Mouse (Mus musculus) mouse trophoblast stem cell (cell line): ENCODE data around the gene Nr3c2.

ENCODE experiments used
- in situ Hi-C, 2 experiments: fragments of 300-500 bp; cut with MseI, MboI; formaldehyde crosslinking; loops; 2 replicates in 1 of 2; 3 replicates in 1 of 2; pipeline ENCODE4 v1.15.1; 2025

Nr3c2 gene

DNA sequence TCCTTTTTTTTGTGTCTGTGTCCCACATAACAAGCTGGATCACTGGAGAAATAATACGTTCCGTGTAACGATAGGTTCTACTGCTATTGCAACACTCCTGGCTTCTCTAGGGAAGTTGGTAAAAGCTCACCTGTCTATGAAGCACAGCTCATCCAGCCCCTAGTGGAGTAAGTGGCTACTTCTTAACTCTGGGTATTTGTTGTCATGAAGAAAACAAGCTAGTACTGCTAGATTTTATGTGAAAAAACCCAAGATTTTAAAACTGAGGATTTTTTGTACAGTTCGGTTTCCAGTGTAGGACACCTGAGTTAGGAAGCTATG is 271.2 kb downstream of the Nr3c2 start:
- in situ Hi-C loops, result no loop called here

DNA sequence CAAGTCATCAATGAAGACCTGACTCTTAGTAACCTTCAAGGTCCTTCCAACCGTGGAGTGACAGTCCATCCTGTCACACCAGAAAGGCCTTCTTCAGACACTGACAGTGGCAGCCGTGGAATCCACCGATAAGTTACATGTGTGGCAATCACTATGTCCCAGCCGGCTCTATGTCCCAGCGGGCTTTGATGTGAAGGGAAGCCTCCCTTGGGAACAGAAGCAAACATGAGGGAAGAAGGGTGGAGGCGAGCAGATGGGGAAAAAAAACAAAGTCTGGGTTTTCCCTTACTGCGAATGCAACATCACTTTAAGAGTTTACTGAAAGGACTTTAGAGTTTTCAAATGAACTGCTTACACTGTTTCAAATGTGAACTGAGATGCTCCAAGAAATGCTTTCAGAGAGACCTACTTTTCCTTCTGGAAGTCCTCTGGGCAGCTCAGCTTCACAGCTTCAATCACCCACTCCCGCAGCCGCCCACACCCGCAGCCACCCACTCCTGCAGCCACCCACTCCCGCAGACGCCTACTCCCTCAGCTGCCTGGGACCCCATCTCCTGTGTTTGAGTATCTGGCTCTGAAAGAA is 273.9 kb downstream of the Nr3c2 start:
- in situ Hi-C loops, result no loop called here

DNA sequence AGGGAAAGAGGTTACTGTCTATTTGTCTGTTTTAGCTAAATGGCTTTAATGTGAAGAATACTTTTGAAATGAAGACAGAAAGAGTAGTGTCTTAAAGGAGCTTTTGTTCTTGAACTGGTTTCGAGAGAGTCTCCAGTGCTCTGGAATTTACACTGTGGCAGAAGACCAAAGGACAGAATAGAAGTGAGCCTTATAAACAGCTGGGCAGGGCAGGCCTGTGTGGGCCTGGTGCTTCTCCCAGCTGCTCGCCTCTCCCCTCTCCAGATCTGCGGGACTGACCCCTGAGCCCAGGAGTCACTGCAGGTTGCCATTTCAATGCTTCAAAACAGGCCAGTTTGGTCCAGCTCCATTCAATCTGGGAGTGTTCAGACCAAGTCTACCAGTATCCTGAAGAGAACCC is 274.5 kb downstream of the Nr3c2 start:
- in situ Hi-C loops, result no loop called here

DNA sequence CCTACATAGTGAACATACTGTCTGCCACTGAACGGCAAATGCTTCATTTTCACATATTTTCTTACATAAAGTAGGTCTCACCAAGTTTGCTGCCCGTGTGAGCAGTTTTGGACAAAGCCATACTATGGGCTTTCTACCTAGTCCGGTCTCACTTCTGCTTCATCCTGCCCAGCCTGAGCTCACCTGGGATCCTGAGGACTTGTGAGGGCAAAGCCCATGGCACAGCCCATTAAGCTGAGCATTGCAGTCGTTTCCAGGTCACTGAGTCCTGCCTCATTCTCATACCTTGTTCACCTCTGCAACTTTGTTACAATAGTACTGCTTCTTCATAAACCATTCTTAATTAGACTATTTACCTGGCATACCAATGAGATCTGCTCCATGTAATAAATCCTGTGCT is 276.2 kb downstream of the Nr3c2 start:
- in situ Hi-C loops, result no loop called here

DNA sequence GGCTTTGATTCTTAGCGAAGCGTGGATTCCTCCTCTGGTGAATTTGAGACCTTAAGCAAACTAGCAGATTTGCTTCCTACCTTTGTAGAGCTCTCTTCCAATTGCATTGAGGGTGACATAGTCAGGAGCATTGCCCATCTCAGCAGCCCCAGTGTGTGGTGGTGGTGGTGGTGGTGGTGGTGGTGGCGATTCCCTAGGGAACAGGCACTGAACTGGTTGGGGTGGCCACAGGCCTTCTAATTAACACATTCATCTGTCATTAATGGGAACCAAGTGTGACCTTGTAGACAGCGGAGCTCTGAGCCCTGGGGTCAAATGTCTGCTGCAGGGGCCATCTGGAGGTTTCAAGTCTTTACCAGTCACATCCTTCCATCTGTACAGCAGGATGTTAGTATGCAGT is 277.1 kb downstream of the Nr3c2 start:
- in situ Hi-C loops, result no loop called here

DNA sequence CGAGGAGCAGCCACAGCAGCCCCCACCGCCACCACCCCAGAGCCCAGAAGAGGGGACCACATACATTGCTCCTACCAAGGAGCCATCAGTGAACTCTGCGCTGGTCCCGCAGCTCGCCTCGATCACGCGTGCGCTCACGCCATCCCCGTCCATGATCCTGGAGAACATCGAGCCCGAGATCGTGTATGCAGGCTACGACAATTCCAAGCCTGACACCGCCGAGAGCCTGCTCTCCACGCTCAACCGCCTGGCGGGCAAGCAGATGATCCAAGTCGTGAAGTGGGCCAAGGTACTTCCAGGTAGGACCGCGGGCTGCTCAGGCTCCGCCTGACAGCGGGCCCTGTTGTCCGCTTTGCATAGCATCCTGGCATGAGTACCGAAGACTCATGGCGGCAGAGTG is 286.6 kb downstream of the Nr3c2 start:
- in situ Hi-C loops, result no loop called here

DNA sequence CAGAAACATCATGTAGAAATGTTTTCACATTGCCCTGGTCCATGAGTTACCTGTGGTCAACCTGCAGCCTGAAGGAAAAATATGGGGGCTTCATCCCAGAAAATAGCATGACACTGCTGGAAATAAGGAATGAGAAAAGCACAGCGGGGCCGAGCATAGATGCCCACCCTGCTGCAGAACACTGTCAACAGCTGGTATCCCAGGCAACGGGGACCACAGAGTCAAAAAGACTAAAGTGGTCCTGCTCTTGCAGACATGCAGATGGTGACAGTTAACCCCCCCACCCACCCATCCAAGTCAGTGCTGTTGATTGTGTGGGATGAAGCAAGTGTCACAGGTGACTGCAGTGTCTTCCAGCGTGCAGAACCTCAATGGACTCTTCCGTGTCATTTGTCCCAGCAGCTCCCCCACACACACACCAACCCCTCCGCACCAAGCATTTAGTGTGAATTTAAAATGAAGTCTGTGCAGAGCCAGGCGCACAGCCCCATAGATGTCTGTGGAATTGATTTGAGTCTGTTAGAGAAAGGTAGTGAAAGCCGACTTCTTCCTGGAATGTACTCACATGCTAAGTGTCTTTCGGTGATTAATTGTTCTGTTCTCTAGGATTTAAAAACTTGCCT is 287.8 kb downstream of the Nr3c2 start:
- in situ Hi-C loops, result no loop called here

DNA sequence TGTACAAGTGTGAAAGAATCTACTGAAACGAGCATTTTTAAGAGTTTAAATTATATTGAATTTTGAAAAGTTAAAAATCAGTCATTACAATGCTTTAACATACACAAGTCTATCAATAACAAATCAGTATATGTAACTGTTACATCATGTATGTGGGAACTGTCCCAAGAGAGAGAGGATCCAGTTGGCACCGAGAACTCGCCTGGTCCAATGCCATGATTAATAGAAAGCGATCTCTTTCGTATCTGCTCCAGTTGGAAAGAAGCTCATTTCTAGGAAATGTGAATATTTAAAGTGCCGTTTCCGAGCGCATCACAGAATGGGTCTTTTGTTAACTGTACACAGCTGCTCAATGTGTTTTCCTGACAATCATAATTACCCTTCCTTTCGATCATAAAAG is 288.5 kb downstream of the Nr3c2 start:
- in situ Hi-C loops, result no loop called here

DNA sequence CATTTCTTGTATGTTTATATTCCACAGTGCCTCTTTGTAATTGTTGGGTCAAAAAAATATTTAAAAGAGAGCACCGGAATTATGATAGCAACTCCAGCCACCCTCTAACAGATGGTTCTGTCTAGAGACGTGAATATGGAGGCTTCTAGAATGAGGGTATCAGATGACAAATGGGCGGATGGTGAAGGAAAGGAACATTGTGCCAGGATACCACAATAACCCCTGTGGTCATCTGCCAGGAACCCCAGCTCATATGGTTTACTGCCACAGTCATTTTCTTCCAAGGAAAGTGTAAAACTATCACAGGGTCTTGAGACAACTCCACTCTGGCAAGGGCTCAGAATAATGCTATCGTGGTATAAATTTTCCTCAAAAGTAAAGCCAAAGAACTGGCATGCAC is 289.1 kb downstream of the Nr3c2 start:
- in situ Hi-C loops, result no loop called here

DNA sequence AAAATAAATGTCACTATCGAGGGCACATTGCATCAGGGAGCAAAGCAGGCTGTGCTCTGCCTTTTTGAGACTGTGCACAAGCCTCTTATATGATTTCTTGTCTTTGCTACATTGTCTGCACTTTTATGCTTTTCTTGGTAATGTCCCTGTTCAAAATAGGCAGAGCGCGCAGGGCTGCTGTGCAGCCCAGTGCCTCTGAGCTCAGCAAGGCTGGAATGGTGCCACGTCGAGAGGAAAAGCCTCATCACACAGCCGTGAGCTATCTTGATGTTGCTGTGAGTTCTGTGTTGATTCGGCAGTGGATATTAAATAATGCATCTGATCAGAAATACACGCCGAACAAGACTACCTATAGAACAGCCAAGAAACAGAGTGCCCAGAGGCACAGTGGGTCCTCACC is 290.1 kb downstream of the Nr3c2 start:
- in situ Hi-C loops, result no loop called here

DNA sequence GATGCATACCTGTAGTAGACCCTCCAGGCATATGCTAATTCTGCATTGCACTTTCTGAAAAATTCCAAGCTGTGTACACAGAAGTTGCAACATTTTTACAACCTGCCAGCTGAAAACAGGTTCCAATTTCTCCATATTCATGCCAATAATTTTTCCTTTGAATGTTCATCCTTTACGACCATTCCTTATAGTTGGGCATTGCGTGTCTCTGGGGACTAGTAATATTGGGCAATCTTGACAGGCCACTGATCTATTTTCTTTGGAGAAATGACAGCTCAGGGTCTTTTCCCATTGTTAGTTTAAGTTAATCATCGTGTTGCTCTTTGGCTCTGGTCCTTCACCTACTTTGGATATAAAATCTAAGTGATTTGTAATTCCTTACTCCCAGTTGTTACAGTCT is 291.2 kb downstream of the Nr3c2 start:
- in situ Hi-C loops, result no loop called here

DNA sequence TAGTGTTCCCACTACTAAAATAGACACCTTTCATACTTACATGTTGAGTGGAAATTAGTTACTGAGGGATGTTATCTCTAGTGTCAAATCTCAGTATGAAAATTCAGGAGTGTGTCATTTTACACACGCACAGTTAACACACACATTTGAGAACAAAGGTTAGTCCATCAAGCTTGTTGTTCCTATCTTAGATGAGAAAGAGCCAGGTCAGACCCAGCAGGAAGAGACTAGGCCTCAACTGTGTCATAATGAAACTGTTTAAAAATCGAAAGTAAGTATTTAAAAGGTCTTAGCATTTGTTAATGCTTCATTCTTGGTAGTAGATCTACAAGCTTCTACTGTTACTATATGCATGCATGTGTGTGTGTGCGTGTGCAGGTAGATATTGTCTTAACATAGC is 310.1 kb downstream of the Nr3c2 start:
- in situ Hi-C loops, result no loop called here

DNA sequence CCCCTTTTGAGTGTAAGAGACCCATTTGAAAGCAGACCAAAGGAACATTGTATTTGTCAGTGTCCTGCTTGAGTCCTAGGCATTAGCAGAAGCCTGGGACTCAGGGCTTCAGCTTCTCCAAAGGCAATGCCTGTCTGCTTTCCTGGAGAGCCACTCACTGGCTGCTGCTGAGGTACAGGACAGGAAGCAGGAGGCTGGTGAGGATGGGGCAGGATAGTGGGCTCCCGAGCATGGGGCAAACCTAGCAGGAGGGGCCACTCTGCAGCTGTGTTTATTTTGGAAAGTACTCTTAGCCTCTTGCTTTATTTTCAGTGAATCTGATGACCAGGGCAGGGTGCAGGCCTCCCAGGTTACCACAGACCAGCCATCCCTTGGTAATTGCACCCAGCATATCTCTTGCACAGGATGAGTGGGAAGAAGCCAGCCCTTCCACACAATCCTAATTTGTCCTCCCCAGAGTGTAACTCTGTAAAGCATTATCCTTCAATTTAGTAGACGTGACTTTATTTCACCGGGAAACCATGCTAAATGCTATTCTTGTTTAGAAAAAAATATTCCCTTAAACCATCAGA is 314.7 kb downstream of the Nr3c2 start:
- in situ Hi-C loops, result no loop called here

DNA sequence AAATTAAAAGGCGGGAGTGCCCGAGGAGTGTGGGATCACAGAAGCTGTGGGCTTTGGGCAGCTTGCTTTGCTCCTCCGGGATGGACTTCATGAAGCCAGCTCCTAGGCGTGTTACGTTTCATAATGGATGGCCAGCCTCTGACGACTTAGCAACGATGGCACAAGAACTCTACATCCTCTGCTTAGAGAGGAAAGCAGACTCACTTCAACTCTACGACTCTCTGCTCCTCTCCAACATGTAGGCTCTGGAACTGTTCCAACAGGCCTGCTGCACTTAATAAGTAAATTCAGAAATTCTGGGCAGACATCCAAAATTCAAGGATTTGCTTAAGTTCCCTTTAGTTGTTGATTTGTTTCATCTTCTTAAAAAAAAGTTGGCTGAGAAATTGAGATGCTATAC is 315.4 kb downstream of the Nr3c2 start:
- in situ Hi-C loops, result no loop called here

DNA sequence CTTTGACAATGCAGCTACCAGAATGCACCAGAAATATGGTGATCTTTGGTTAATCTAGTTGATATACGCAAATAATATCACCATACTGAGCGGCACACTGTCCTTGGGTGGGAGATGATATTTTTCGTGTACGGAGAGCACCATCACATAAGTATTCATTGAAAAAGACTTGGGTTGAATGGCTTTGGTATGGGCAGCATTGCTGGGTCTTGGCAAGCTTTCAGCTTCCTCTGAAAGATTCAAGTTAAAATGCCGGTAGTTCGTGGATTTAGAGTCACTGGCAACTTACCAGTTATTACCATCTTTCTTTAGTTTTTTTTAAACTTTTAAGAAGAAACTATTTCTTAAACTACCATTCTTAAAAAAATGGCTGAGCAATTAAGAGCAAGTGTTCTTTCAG is 315.9 kb downstream of the Nr3c2 start:
- in situ Hi-C loops, result no loop called here

DNA sequence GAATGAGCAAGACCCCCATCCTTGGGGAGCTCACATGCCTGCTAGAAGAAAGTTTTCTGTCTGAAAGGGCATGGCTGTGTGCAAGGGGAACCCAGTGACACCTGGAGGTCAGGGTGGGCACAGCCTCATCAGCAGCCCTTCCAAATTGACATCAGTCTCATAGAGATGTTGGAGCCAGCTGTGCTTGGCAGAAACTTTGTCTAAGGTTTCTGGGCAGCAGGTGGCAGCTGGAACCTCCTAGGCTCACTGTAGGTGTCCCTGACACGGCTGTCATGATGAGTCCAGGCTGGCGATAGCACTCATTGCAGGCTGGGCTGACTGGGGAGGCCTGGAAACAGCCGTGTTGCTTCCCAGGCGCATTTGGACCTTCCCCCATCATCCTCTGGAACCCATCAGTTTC is 323.9 kb downstream of the Nr3c2 start:
- in situ Hi-C loops, result no loop called here

DNA sequence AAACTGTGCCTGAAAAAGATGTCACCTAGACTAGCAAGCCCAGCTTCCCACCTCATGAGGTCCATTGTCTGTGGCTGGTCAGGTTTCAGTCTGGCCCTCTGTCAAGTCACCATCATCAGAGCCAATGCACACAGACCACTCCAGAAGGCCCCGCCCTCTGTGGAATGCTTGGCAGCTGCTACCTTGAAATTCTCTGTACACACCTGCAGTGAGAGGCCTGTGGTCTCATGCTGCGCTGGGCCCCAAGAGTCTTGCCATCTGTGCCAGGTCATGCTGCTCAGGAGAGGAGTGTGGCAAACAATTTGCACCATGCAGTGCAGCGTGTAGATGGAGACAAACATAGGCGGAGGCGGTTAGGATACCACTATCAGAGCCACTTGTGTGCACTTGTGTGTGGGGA is 328.5 kb downstream of the Nr3c2 start:
- in situ Hi-C loops, result no loop called here

DNA sequence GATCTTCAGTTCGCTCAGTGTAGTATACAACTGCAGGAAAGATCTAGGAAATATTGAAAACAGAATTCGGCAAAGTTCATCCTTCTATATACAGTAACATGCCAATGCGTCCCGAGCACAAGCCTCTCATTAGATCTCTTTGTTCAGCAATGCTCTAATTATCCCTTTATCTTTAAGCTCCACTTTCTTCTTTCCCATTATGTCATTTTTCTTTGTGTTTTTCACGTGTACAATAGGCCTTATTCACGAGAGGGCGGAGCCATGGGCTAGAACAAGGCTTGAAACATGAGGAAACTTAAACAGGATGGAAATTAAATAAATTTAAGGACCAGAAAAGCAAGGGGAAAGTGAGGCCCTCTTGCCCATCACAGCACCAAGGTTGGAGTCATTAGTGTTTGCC is 329.4 kb downstream of the Nr3c2 start:
- in situ Hi-C loops, result no loop called here

DNA sequence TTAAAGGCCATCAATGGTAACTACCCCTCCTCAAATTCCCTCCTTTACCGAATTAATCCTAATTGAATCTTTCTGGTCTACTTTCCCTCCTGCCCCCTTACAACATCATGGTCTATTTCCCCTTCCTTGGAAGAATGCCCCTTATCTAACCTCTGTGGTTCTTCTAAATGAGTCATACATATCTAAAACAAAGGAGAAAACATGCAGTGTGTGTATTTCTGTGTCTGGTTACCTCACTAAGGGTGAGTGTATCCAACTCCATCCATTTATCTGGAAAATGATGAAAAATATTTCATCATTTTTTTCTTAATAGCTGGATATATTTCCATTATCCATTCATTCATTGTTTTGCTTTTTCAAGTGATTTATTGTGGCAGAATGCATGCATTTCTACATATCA is 332.0 kb downstream of the Nr3c2 start:
- in situ Hi-C loops, result no loop called here

DNA sequence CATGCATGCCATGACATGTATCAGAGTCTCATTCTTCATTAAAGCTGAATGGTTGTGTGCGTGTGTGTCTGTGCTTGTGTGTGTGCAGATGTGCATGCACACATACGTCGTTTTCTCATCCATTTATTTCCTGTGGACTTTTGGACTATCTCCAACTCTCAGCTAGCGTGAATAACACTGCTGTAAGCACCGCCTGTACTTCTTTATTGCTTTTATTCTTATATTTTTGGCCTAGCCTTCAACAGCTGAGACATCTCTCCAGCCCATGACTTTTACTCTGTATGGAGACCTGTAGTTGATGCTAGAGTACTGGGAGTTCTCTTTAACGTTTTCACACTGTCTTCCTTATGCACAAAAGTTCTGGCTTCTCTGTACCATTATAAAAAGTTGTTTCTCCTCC is 332.6 kb downstream of the Nr3c2 start:
- in situ Hi-C loops, result no loop called here

DNA sequence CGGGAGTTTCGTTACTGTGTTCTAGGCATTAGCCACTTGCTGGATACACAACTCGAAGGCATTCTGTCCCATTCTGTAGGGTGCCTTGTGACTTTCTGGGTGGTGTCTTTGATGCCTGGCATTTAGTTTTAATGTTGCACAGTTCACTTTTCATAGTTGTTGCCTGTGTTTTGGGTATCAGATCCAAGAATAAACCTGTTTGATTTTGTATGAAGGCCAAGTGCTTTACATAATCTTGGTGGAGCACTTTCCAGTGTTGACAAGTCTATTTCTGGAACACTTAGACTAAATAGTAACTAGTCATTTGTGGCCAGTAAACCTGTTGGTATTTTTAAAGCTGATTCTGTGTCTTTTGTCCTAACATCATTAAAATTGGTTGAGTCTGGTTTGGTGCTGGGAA is 333.2 kb downstream of the Nr3c2 start:
- in situ Hi-C loops, result no loop called here

DNA sequence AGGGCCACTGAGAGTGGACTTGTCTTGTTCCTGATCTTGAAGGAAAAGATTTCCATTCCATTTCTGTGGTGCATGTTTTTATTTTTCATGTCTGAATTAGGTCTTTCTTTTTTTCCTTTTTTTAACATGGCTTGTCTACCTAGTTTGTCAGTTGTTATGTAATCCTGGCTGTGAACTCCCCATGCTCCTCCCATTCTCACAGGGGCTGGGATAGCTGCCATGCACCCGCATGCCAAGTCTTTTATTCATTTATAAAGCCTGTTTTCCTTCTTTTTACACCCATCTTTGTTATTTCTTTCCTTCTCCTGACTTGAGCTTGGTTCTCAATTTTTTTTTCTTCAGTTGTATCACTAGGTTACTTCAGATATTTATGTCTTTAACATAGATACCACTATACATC is 337.5 kb downstream of the Nr3c2 start:
- in situ Hi-C loops, result no loop called here

DNA sequence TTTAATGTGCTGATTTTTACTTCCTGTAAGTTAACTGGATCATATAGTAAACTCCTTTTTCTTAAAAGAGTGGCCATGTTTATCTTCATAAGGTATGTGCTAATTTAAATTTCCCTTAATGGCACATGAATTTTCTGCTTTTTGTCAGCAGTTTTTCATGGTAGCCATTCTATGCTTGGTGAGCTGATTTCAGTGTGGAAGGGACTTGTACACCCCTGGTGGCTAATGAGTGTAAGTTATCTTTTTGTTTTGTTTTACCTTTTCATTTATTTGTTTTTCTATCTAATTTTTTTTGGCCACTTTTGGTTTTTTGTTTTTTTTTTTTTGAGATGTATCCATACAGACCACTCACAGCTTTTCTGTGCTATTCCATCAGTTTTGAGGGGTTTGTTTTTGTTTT is 340.2 kb downstream of the Nr3c2 start:
- in situ Hi-C loops, result no loop called here

DNA sequence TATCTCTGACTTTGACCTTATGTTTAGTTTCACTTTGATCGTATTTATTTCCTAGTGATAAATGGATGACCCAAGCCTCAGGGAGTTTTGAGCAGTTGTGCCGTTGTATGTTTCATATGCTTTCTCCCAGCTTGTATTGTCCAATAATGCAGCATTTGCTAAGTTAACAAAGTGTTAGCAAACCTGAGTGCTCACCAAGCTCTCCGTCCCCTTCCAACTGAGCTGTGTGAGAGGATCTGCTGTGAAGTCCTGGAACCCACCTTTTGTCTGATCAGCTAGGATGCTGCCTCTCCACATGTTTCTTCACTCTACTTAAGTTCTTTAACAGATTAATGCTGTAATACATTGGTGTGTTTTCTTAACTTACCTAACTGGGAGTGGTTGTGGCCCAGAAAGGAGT is 342.1 kb downstream of the Nr3c2 start:
- in situ Hi-C loops, result no loop called here
